Mouse (Mus musculus): Measurements from ENCODE around the gene Tnc. TPM values are rescaled to one million over a fixed set of nuclear protein-coding genes. Genes with fewer than 3 reads are reported as not detected.

Tnc gene
- polyA plus RNA-seq, 1 experiment = 29.8 TPM

- H3K4me3 ChIP-seq (ENCODE audit: control insufficient read depth, insufficient read depth, low read length) = no peak overlapping the region
- no peak for DNase-seq
- WGBS = 91% methylated on average over 12 of the region's 12 CpGs
- H3K27me3 ChIP-seq (ENCODE audit: control insufficient read depth, insufficient read depth, low read length) = no peaks in the 10 kb centered on the region
- no peaks in the 10 kb centered on the region for H3K4me1 ChIP-seq (replicated peaks; ENCODE audit: control insufficient read depth, insufficient read depth, low read length)
- H3K27ac ChIP-seq (ENCODE audit: control insufficient read depth, insufficient read depth, low read length) = no peak overlapping the region
- TF ChIP-seq CTCF (IDR thresholded peaks at IDR 0.05; ENCODE audit: borderline replicate concordance, control insufficient read depth, extremely low read depth, insufficient read depth, low read length, poor library complexity) (no peak), POLR2A (IDR thresholded peaks at IDR 0.05; ENCODE audit: control insufficient read depth, extremely low read depth, insufficient read depth, low read length, poor library complexity) (no peak)
- H3K36me3 ChIP-seq (ENCODE audit: control insufficient read depth, insufficient read depth, low read length) = no peaks in the 10 kb centered on the region
These were observed 64.3 kb downstream of the Tnc start for GRCm38 (mm10) chr4:63982425-63983097.

GRCm38 (mm10) chr4:63980211-63980794, 66.5 kb downstream of the Tnc start:
- Histone ChIP-seq H3K36me3 (ENCODE audit: control insufficient read depth, insufficient read depth, low read length) (no peaks in the 10 kb centered on the region), H3K27ac (ENCODE audit: control insufficient read depth, insufficient read depth, low read length) (no peak overlapping the region), H3K4me1 (replicated peaks; ENCODE audit: control insufficient read depth, insufficient read depth, low read length) (no peaks in the 10 kb centered on the region), H3K4me3 (ENCODE audit: control insufficient read depth, insufficient read depth, low read length) (no peak overlapping the region), H3K27me3 (ENCODE audit: control insufficient read depth, insufficient read depth, low read length) (no peaks in the 10 kb centered on the region)
- TF ChIP-seq CTCF (IDR thresholded peaks at IDR 0.05; ENCODE audit: borderline replicate concordance, control insufficient read depth, extremely low read depth, insufficient read depth, low read length, poor library complexity) = no peak
- TF ChIP-seq POLR2A (IDR thresholded peaks at IDR 0.05; ENCODE audit: control insufficient read depth, extremely low read depth, insufficient read depth, low read length, poor library complexity) = no peak
- no peak for DNase-seq
- WGBS = 84% methylated on average over 1 of the region's 1 CpGs

- H3K27ac ChIP-seq (ENCODE audit: control insufficient read depth, insufficient read depth, low read length) = no peak overlapping the region
These were observed 67.2 kb downstream of the Tnc start for GRCm38 (mm10) chr4:63979635-63980034.

GRCm38 (mm10) chr4:63972536-63972935, 74.3 kb downstream of the Tnc start:
- no peaks in the 10 kb centered on the region for H3K4me1 ChIP-seq (replicated peaks; ENCODE audit: control insufficient read depth, insufficient read depth, low read length)
- WGBS = 95% methylated on average over 2 of the region's 2 CpGs
- no peak overlapping the region for H3K27ac ChIP-seq (ENCODE audit: control insufficient read depth, insufficient read depth, low read length)
- no peak for DNase-seq
- H3K27me3 ChIP-seq (ENCODE audit: control insufficient read depth, insufficient read depth, low read length) = no peaks in the 10 kb centered on the region
- TF ChIP-seq CTCF (IDR thresholded peaks at IDR 0.05; ENCODE audit: borderline replicate concordance, control insufficient read depth, extremely low read depth, insufficient read depth, low read length, poor library complexity) (no peak), POLR2A (IDR thresholded peaks at IDR 0.05; ENCODE audit: control insufficient read depth, extremely low read depth, insufficient read depth, low read length, poor library complexity) (no peak)
- no peak overlapping the region for H3K4me3 ChIP-seq (ENCODE audit: control insufficient read depth, insufficient read depth, low read length)
- no peaks in the 10 kb centered on the region for H3K36me3 ChIP-seq (ENCODE audit: control insufficient read depth, insufficient read depth, low read length)

More at GRCm38 (mm10) chr4:63979635-63980034, 67.2 kb downstream of the Tnc start:
- TF ChIP-seq POLR2A (IDR thresholded peaks at IDR 0.05; ENCODE audit: control insufficient read depth, extremely low read depth, insufficient read depth, low read length, poor library complexity) (no peak), CTCF (IDR thresholded peaks at IDR 0.05; ENCODE audit: borderline replicate concordance, control insufficient read depth, extremely low read depth, insufficient read depth, low read length, poor library complexity) (no peak)
- Histone ChIP-seq H3K27me3 (ENCODE audit: control insufficient read depth, insufficient read depth, low read length) (no peaks in the 10 kb centered on the region), H3K4me1 (replicated peaks; ENCODE audit: control insufficient read depth, insufficient read depth, low read length) (no peaks in the 10 kb centered on the region), H3K4me3 (ENCODE audit: control insufficient read depth, insufficient read depth, low read length) (no peak overlapping the region), H3K36me3 (ENCODE audit: control insufficient read depth, insufficient read depth, low read length) (no peaks in the 10 kb centered on the region)
- WGBS = 89% methylated on average over 2 of the region's 2 CpGs
- no peak for DNase-seq

- Histone ChIP-seq H3K27me3 (ENCODE audit: control insufficient read depth, insufficient read depth, low read length) (no peaks in the 10 kb centered on the region), H3K4me1 (replicated peaks; ENCODE audit: control insufficient read depth, insufficient read depth, low read length) (no peaks in the 10 kb centered on the region), H3K36me3 (ENCODE audit: control insufficient read depth, insufficient read depth, low read length) (no peaks in the 10 kb centered on the region), H3K4me3 (ENCODE audit: control insufficient read depth, insufficient read depth, low read length) (no peak overlapping the region), H3K27ac (ENCODE audit: control insufficient read depth, insufficient read depth, low read length) (no peak overlapping the region)
- WGBS = 95% methylated on average over 1 of the region's 1 CpGs
- DNase-seq = no peak
- TF ChIP-seq CTCF (IDR thresholded peaks at IDR 0.05; ENCODE audit: borderline replicate concordance, control insufficient read depth, extremely low read depth, insufficient read depth, low read length, poor library complexity) = no peak
- TF ChIP-seq POLR2A (IDR thresholded peaks at IDR 0.05; ENCODE audit: control insufficient read depth, extremely low read depth, insufficient read depth, low read length, poor library complexity) = no peak
These were observed 75.1 kb downstream of the Tnc start for GRCm38 (mm10) chr4:63971762-63972161.

- Histone ChIP-seq H3K4me3 (ENCODE audit: control insufficient read depth, insufficient read depth, low read length) (no peak overlapping the region), H3K36me3 (ENCODE audit: control insufficient read depth, insufficient read depth, low read length) (no peaks in the 10 kb centered on the region), H3K27ac (ENCODE audit: control insufficient read depth, insufficient read depth, low read length) (no peak overlapping the region), H3K27me3 (ENCODE audit: control insufficient read depth, insufficient read depth, low read length) (no peaks in the 10 kb centered on the region), H3K4me1 (replicated peaks; ENCODE audit: control insufficient read depth, insufficient read depth, low read length) (no peaks in the 10 kb centered on the region)
- TF ChIP-seq CTCF (IDR thresholded peaks at IDR 0.05; ENCODE audit: borderline replicate concordance, control insufficient read depth, extremely low read depth, insufficient read depth, low read length, poor library complexity) = no peak
- no peak for DNase-seq
- 11% methylated on average over 4 of the region's 4 CpGs for WGBS
These were observed 75.9 kb downstream of the Tnc start for GRCm38 (mm10) chr4:63970925-63971324.
